ENCODE assay signal across 22 mouse cellular contexts in genomic region chr6:145873354-145873753, GRCm38 (mm10). TPM values are rescaled to one million over a fixed set of nuclear protein-coding genes. Genes with fewer than 3 reads are reported as not detected.
DNase-seq lines count a peak whose midpoint lies in the region; ATAC-seq and TF ChIP-seq lines count a peak whose summit lies in the region.
"Had no signal": no experiment of that assay in that cellular context is flagged by ENCODE, and none has a peak within 500 bp of the region (broad histone marks: within the 10 kb centered on the region; RNA-seq: fewer than 3 reads in every experiment).

No protein-coding gene starts in this region.

- H3K36me3 ChIP-seq in hindbrain, embryonic 16.5 days (ENCODE audit: control insufficient read depth, insufficient read depth, low read length), result no peaks in the 10 kb centered on the region
- no peaks in the 10 kb centered on the region for H3K36me3 ChIP-seq in hindbrain, embryonic 12.5 days
- H3K36me3 ChIP-seq in kidney, embryonic 15.5 days, result no peaks in the 10 kb centered on the region
- no peaks in the 10 kb centered on the region for H3K36me3 ChIP-seq in kidney, adult 2 months (ENCODE audit: control insufficient read depth, insufficient read depth, low read length)
- H3K36me3 ChIP-seq in kidney, postnatal 0 days (ENCODE audit: insufficient read depth, low read length), result no peaks in the 10 kb centered on the region
- H3K36me3 ChIP-seq: embryonic facial prominence, embryonic 13.5 days; embryonic facial prominence, embryonic 15.5 days; forebrain, embryonic 10.5 days; forebrain, embryonic 12.5 days had no signal

- H3K27me3 ChIP-seq in hindbrain, embryonic 16.5 days (replicated peaks; ENCODE audit: control insufficient read depth, insufficient read depth, low read length), result 0 out of 2 replicates have a peak, but pooled peaks cover 2% of the 10 kb centered on the region
- peaks cover 5% of the 10 kb centered on the region; the same call in 1 of the 2 replicates for H3K27me3 ChIP-seq in hindbrain, embryonic 12.5 days
- H3K27me3 ChIP-seq in kidney, embryonic 15.5 days, result no peaks in the 10 kb centered on the region
- H3K27me3 ChIP-seq in kidney, adult 2 months (replicated peaks; ENCODE audit: control insufficient read depth, insufficient read depth, low read length), result no peaks in the 10 kb centered on the region
- no peaks in the 10 kb centered on the region for H3K27me3 ChIP-seq in kidney, postnatal 0 days (ENCODE audit: insufficient read depth, low read length)
- H3K27me3 ChIP-seq: embryonic facial prominence, embryonic 13.5 days; embryonic facial prominence, embryonic 15.5 days had no signal

- no peak overlapping the region for H3K9ac ChIP-seq in hindbrain, embryonic 16.5 days (ENCODE audit: low read depth, low read length)
- H3K9ac ChIP-seq in hindbrain, embryonic 12.5 days, result no peak overlapping the region
- no peak overlapping the region for H3K9ac ChIP-seq in kidney, embryonic 15.5 days
- H3K9ac ChIP-seq in kidney, postnatal 0 days (ENCODE audit: low read depth, low read length), result no peak overlapping the region
- H3K9ac ChIP-seq: embryonic facial prominence, embryonic 13.5 days; embryonic facial prominence, embryonic 15.5 days; forebrain, embryonic 12.5 days had no signal

- no peak overlapping the region for H3K4me2 ChIP-seq in hindbrain, embryonic 16.5 days (ENCODE audit: low read length)
- no peak overlapping the region for H3K4me2 ChIP-seq in hindbrain, embryonic 12.5 days (replicated peaks)
- no peak overlapping the region for H3K4me2 ChIP-seq in kidney, embryonic 15.5 days
- no peak overlapping the region for H3K4me2 ChIP-seq in kidney, postnatal 0 days (ENCODE audit: low read length)
- H3K4me2 ChIP-seq: embryonic facial prominence, embryonic 13.5 days; embryonic facial prominence, embryonic 15.5 days; forebrain, embryonic 12.5 days had no signal

- peak; percentile 25; the same call in 1 of the 2 replicates for ATAC-seq in hindbrain, embryonic 16.5 days
- ATAC-seq in hindbrain, embryonic 12.5 days (ENCODE audit: low FRiP score), result no peak
- peak; percentile 63 for ATAC-seq in kidney, embryonic 15.5 days (replicated peaks; ENCODE audit: low FRiP score)
- ATAC-seq in kidney, postnatal 0 days (replicated peaks; ENCODE audit: low FRiP score, low read depth), result peak; percentile 60; the same call in 1 of the 2 replicates
- ATAC-seq: forebrain, embryonic 14.5 days had no signal

- H3K27ac ChIP-seq in hindbrain, embryonic 16.5 days (ENCODE audit: low read depth, low read length), result no peak overlapping the region
- H3K27ac ChIP-seq in hindbrain, embryonic 12.5 days, result no peak overlapping the region
- H3K27ac ChIP-seq in kidney, embryonic 15.5 days, result no peak overlapping the region
- no peak overlapping the region for H3K27ac ChIP-seq in kidney, adult 2 months (ENCODE audit: insufficient read depth, low read depth, low read length)
- H3K27ac ChIP-seq in kidney, postnatal 0 days, result no peak overlapping the region
- H3K27ac ChIP-seq: embryonic facial prominence, embryonic 13.5 days; embryonic facial prominence, embryonic 15.5 days; forebrain, embryonic 10.5 days; forebrain, embryonic 12.5 days had no signal

- TF ChIP-seq CTCF in kidney, adult 2 months (conservative IDR thresholded peaks at IDR 0.05; ENCODE audit: insufficient read depth, insufficient read length, low read depth, low read length), result no peak
- no peak for TF ChIP-seq CTCF in kidney, postnatal 0 days (IDR thresholded peaks at IDR 0.05; ENCODE audit: low read depth)

- no peaks in the 10 kb centered on the region for H3K9me3 ChIP-seq in hindbrain, embryonic 16.5 days (ENCODE audit: control insufficient read depth, low read length)
- no peaks in the 10 kb centered on the region for H3K9me3 ChIP-seq in hindbrain, embryonic 12.5 days (replicated peaks)
- H3K9me3 ChIP-seq in kidney, embryonic 15.5 days (replicated peaks), result no peaks in the 10 kb centered on the region
- no peaks in the 10 kb centered on the region for H3K9me3 ChIP-seq in kidney, postnatal 0 days (replicated peaks; ENCODE audit: low read length)
- H3K9me3 ChIP-seq: embryonic facial prominence, embryonic 13.5 days; embryonic facial prominence, embryonic 15.5 days; forebrain, embryonic 10.5 days; forebrain, embryonic 12.5 days had no signal

- WGBS in hindbrain, embryonic 16.5 days, result 81% methylated on average over 8 of the region's 8 CpGs
- WGBS in hindbrain, embryonic 12.5 days, result 85% methylated on average over 8 of the region's 8 CpGs
- WGBS in kidney, embryonic 15.5 days, result 75% methylated on average over 8 of the region's 8 CpGs
- 49% methylated on average over 8 of the region's 8 CpGs for WGBS in kidney, adult 2 months
- WGBS in kidney, postnatal 0 days, result 54% methylated on average over 8 of the region's 8 CpGs

- no peaks in the 10 kb centered on the region for H3K4me1 ChIP-seq in hindbrain, embryonic 16.5 days (ENCODE audit: control insufficient read depth, insufficient read depth, low read depth, low read length)
- 0 out of 2 replicates have a peak, but pooled peaks cover 2% of the 10 kb centered on the region for H3K4me1 ChIP-seq in hindbrain, embryonic 12.5 days
- H3K4me1 ChIP-seq in kidney, embryonic 15.5 days, result peaks cover 3% of the 10 kb centered on the region; the same call in 1 of the 2 replicates
- no peaks in the 10 kb centered on the region for H3K4me1 ChIP-seq in kidney, adult 2 months (ENCODE audit: control insufficient read depth, insufficient read depth, low read length)
- H3K4me1 ChIP-seq in kidney, postnatal 0 days (replicated peaks; ENCODE audit: insufficient read depth, low read length), result 0 out of 2 replicates have a peak, but pooled peaks cover 6% of the 10 kb centered on the region
- H3K4me1 ChIP-seq: embryonic facial prominence, embryonic 13.5 days; embryonic facial prominence, embryonic 15.5 days; forebrain, embryonic 10.5 days; forebrain, embryonic 12.5 days had no signal

- H3K4me3 ChIP-seq in hindbrain, embryonic 16.5 days (ENCODE audit: low read length), result no peak overlapping the region
- H3K4me3 ChIP-seq in hindbrain, embryonic 12.5 days, result no peak overlapping the region
- H3K4me3 ChIP-seq in kidney, embryonic 15.5 days (replicated peaks), result no peak overlapping the region
- no peak overlapping the region for H3K4me3 ChIP-seq in kidney, adult 2 months (ENCODE audit: insufficient read depth, low read depth, low read length)
- H3K4me3 ChIP-seq in kidney, postnatal 0 days (replicated peaks; ENCODE audit: low read depth, low read length), result no peak overlapping the region
- H3K4me3 ChIP-seq: embryonic facial prominence, embryonic 13.5 days; embryonic facial prominence, embryonic 15.5 days; erythroblast, embryonic 14.5 days; forebrain, embryonic 10.5 days; forebrain, embryonic 12.5 days had no signal

- TF ChIP-seq POLR2A in kidney, adult 2 months (IDR thresholded peaks at IDR 0.05; ENCODE audit: low read depth, low read length), result no peak

- no peak for DNase-seq in kidney, adult 2 months
- DNase-seq in kidney, postnatal 0 days (ENCODE audit: low spot score), result peak; percentile 30
- DNase-seq in kidney, adult 18-20 months, result no peak
- DNase-seq: adrenal gland, adult 2 months; adrenal gland, postnatal 10 days; adrenal gland, postnatal 25 days; cerebellum, adult 11 months; cerebellum, adult 18-20 months; cerebellum, adult 8-10 months; cerebellum, adult 9-11 months; cerebellum, postnatal 14 days; cerebellum, postnatal 36 days; embryo, embryonic 11 days had no signal

RNA-seq across cellular contexts. Expression of gene Bhlhe41, which starts 8.0 kb away (rescaled TPM):
- 7.8 and 8.1 TPM in 2 replicates for polyA plus RNA-seq in hindbrain, embryonic 16.5 days (2015; fragmentation: Nextera tagmentation; extraction: Ambion mirVana)
- polyA plus RNA-seq in hindbrain, embryonic 12.5 days (2016; fragmentation: Nextera tagmentation; extraction: Ambion mirVana), result 2.4 and 2.9 TPM in 2 replicates
- 0.96 and 1.5 TPM in 2 replicates for polyA plus RNA-seq in kidney, embryonic 15.5 days (2015; fragmentation: Nextera tagmentation; extraction: Ambion mirVana)
- 1.8 TPM in 2 replicates for polyA plus RNA-seq in kidney, adult 2 months (2012; rRNA removed)
- polyA plus RNA-seq in kidney, postnatal 0 days (2015; fragmentation: Nextera tagmentation; extraction: Ambion mirVana), result 1.0 and 1.1 TPM in 2 replicates

RNA-seq across cellular contexts. Expression of gene Sspn, which starts 58.1 kb away (rescaled TPM):
- polyA plus RNA-seq in hindbrain, embryonic 16.5 days (2015; fragmentation: Nextera tagmentation; extraction: Ambion mirVana), result 5.8 and 6.4 TPM in 2 replicates
- 6.2 and 7.8 TPM in 2 replicates for polyA plus RNA-seq in hindbrain, embryonic 12.5 days (2016; fragmentation: Nextera tagmentation; extraction: Ambion mirVana)
- 10.2 and 11.8 TPM in 2 replicates for polyA plus RNA-seq in kidney, embryonic 15.5 days (2015; fragmentation: Nextera tagmentation; extraction: Ambion mirVana)
- 2.4 and 2.9 TPM in 2 replicates for polyA plus RNA-seq in kidney, adult 2 months (2012; rRNA removed)
- 9.8 and 10.1 TPM in 2 replicates for polyA plus RNA-seq in kidney, postnatal 0 days (2015; fragmentation: Nextera tagmentation; extraction: Ambion mirVana)
- polyA plus RNA-seq: erythroblast, embryonic 14.5 days had no signal
